Mouse (Mus musculus) brown adipose tissue, adult 24 weeks (tissue): ENCODE measurements around the gene Scyl2. TPM values are rescaled to one million over a fixed set of nuclear protein-coding genes. Genes with fewer than 3 reads are reported as not detected.
"Not testable (repeated sequence)": the region's sequence is repeated elsewhere in the genome, so short reads cannot be mapped to it uniquely, and the experiment has no call there.

ENCODE experiments used
- H3K27ac ChIP-seq: fragments of 200-500 bp; replicated peaks from 2 replicates; pipeline ENCODE4 v1.5.1; 2012; ENCODE audit warnings: low read depth, mild to moderate bottlenecking, low read length
- H3K4me1 ChIP-seq: fragments of 200-500 bp; 2 replicates; pipeline ENCODE4 v1.6.1; 2012; ENCODE audit warnings: low read length, mixed read lengths; ENCODE audit not compliant: control insufficient read depth, insufficient read depth, insufficient read length
- H3K4me3 ChIP-seq: fragments of 200-500 bp; 2 replicates; pipeline ENCODE4 v1.5.1; 2012; ENCODE audit warnings: low read depth, mild to moderate bottlenecking, low read length, moderate library complexity; ENCODE audit not compliant: insufficient read depth
- polyA plus RNA-seq: library from polyadenylated mRNA; stranded (reverse); fragments of >200 nt; gene quantifications from 2 replicates; pipeline ENCODE4 v1.2.4, GENCODE M21; 2012; ENCODE audit not compliant: missing spikeins, insufficient read depth, insufficient read length

Scyl2 gene
- polyA plus RNA-seq, 1 experiment = 19.9 TPM

GRCm38 (mm10) chr10:89690021-89690420 lies 3.9 kb upstream of the Scyl2 start:
- Histone ChIP-seq H3K4me1 (no peaks in the 10 kb centered on the region), H3K4me3 (no peak overlapping the region), H3K27ac (no peak overlapping the region)

- Histone ChIP-seq H3K4me1 (no peaks in the 10 kb centered on the region), H3K4me3 (no peak overlapping the region), H3K27ac (no peak overlapping the region)
Observed at GRCm38 (mm10) chr10:89687455-89687854, 1.4 kb upstream of the Scyl2 start.

- H3K4me3 ChIP-seq = peak overlapping the region; percentile 98
- peaks cover 2% of the 10 kb centered on the region; the same call in 1 of the 2 replicates for H3K4me1 ChIP-seq
- peak overlapping the region; percentile 82 for H3K27ac ChIP-seq
Observed at GRCm38 (mm10) chr10:89685391-89686138, 520 bp downstream of the Scyl2 start.

- no peak overlapping the region for H3K4me3 ChIP-seq
- peaks cover 10% of the 10 kb centered on the region for H3K4me1 ChIP-seq
- H3K27ac ChIP-seq = no peak overlapping the region
Observed at GRCm38 (mm10) chr10:89682961-89683360, 3.1 kb downstream of the Scyl2 start.

- Histone ChIP-seq H3K4me3 (no peak overlapping the region), H3K4me1 (peaks cover 10% of the 10 kb centered on the region), H3K27ac (no peak overlapping the region)
Observed at GRCm38 (mm10) chr10:89682157-89682556, 3.9 kb downstream of the Scyl2 start.

- Histone ChIP-seq H3K4me1 (peaks cover 10% of the 10 kb centered on the region), H3K27ac (no peak overlapping the region), H3K4me3 (no peak overlapping the region)
Observed at GRCm38 (mm10) chr10:89681706-89682105, 4.4 kb downstream of the Scyl2 start.

GRCm38 (mm10) chr10:89680517-89680916 lies 5.6 kb downstream of the Scyl2 start:
- Histone ChIP-seq H3K4me3 (no peak overlapping the region), H3K4me1 (peaks cover 10% of the 10 kb centered on the region), H3K27ac (no peak overlapping the region)

- peaks cover 10% of the 10 kb centered on the region for H3K4me1 ChIP-seq
- no peak overlapping the region; the same call in 1 of the 2 replicates for H3K27ac ChIP-seq
- H3K4me3 ChIP-seq = no peak overlapping the region
Observed at GRCm38 (mm10) chr10:89679448-89679847, 6.6 kb downstream of the Scyl2 start.

- Histone ChIP-seq H3K27ac (no peak overlapping the region), H3K4me1 (peaks cover 10% of the 10 kb centered on the region), H3K4me3 (no peak overlapping the region)
Observed at GRCm38 (mm10) chr10:89678054-89678453, 8.0 kb downstream of the Scyl2 start.

GRCm38 (mm10) chr10:89676609-89677008 lies 9.5 kb downstream of the Scyl2 start:
- no peak overlapping the region for H3K27ac ChIP-seq

GRCm38 (mm10) chr10:89670371-89670770 lies 15.7 kb downstream of the Scyl2 start:
- not testable (repeated sequence) for H3K4me3 ChIP-seq, H3K4me1 ChIP-seq, H3K27ac ChIP-seq

More at GRCm38 (mm10) chr10:89676609-89677008, 9.5 kb downstream of the Scyl2 start:
- H3K4me3 ChIP-seq = no peak overlapping the region
- peaks cover 10% of the 10 kb centered on the region for H3K4me1 ChIP-seq

GRCm38 (mm10) chr10:89667571-89667970 lies 18.5 kb downstream of the Scyl2 start:
- H3K4me1 ChIP-seq = no peaks in the 10 kb centered on the region
- H3K27ac ChIP-seq = no peak overlapping the region
- H3K4me3 ChIP-seq = no peak overlapping the region

- Histone ChIP-seq H3K4me3 (no peak overlapping the region), H3K27ac (no peak overlapping the region), H3K4me1 (no peaks in the 10 kb centered on the region)
Observed at GRCm38 (mm10) chr10:89665679-89666078, 20.4 kb downstream of the Scyl2 start.

- Histone ChIP-seq H3K4me1 (no peaks in the 10 kb centered on the region), H3K27ac (no peak overlapping the region), H3K4me3 (no peak overlapping the region)
Observed at GRCm38 (mm10) chr10:89664977-89665645, 21.0 kb downstream of the Scyl2 start.

- Histone ChIP-seq H3K27ac (no peak overlapping the region), H3K4me3 (no peak overlapping the region), H3K4me1 (no peaks in the 10 kb centered on the region)
Observed at GRCm38 (mm10) chr10:89656366-89656765, 29.7 kb downstream of the Scyl2 start.

- no peaks in the 10 kb centered on the region for H3K4me1 ChIP-seq
- no peak overlapping the region for H3K4me3 ChIP-seq
- no peak overlapping the region for H3K27ac ChIP-seq
Observed at GRCm38 (mm10) chr10:89652912-89653311, 33.2 kb downstream of the Scyl2 start.
